Comparison of ENCODE assay signal across 16 mouse cellular contexts in genomic region chr7:39650483-39651102, GRCm38 (mm10).
"Had no signal": no experiment of that assay in that cellular context is flagged by ENCODE, and none has a peak within 500 bp of the region (broad histone marks: within the 10 kb centered on the region; RNA-seq: fewer than 3 reads in every experiment).

No protein-coding gene starts in this region.

- H3K27me3 ChIP-seq: liver, embryonic 13.5 days; lung, embryonic 15.5 days; neural tube, embryonic 15.5 days; stomach, embryonic 15.5 days had no signal

- H3K4me3 ChIP-seq: limb, embryonic 12.5 days; liver, embryonic 13.5 days; lung, embryonic 15.5 days; midbrain, embryonic 13.5 days; neural tube, embryonic 15.5 days; stomach, embryonic 15.5 days had no signal

- H3K27ac ChIP-seq: limb, embryonic 12.5 days; liver, embryonic 13.5 days; lung, embryonic 15.5 days; macrophage; midbrain, embryonic 13.5 days; neural tube, embryonic 15.5 days; stomach, embryonic 15.5 days had no signal

- DNase-seq: kidney, adult 8-10 months; kidney, postnatal 36 days; layer of hippocampus, adult 9-11 months; layer of hippocampus, postnatal 36 days; liver; liver, embryonic 13.5 days; liver, postnatal 0 days; lung, postnatal 14 days; thymus, adult 2 months; thymus, postnatal 25 days had no signal

- H3K9me3 ChIP-seq: limb, embryonic 12.5 days; liver, embryonic 13.5 days; lung, embryonic 15.5 days; midbrain, embryonic 13.5 days; neural tube, embryonic 15.5 days; stomach, embryonic 15.5 days had no signal

- H3K9ac ChIP-seq: limb, embryonic 12.5 days; liver, embryonic 13.5 days; liver, postnatal 0 days; lung, embryonic 15.5 days; midbrain, embryonic 13.5 days; neural tube, embryonic 15.5 days; stomach, embryonic 15.5 days had no signal

- ATAC-seq: liver, postnatal 0 days; midbrain, embryonic 13.5 days had no signal

- H3K4me1 ChIP-seq: limb, embryonic 12.5 days; liver, embryonic 13.5 days; lung, embryonic 15.5 days; midbrain, embryonic 13.5 days; neural tube, embryonic 15.5 days; stomach, embryonic 15.5 days had no signal

- H3K4me2 ChIP-seq: limb, embryonic 12.5 days; liver, embryonic 13.5 days; lung, embryonic 15.5 days; midbrain, embryonic 13.5 days; neural tube, embryonic 15.5 days; stomach, embryonic 15.5 days had no signal

- H3K36me3 ChIP-seq: limb, embryonic 12.5 days; liver, embryonic 13.5 days; lung, embryonic 15.5 days; midbrain, embryonic 13.5 days; neural tube, embryonic 15.5 days; stomach, embryonic 15.5 days had no signal
